Mouse (Mus musculus): ENCODE results near the gene Hexb. TPM values are rescaled to one million over a fixed set of nuclear protein-coding genes. Genes with fewer than 3 reads are reported as not detected.

Gene Hexb
- total and polyA plus RNA-seq, 3 experiments = 31.0 to 75.7 (median 37.9) TPM

GRCm38 (mm10) chr13:97237700-97238099, 39.5 kb upstream of the Hexb start:
- no peaks in the 10 kb centered on the region for H3K79me2 ChIP-seq (replicated peaks; ENCODE audit: control insufficient read depth, extremely low read depth, insufficient read depth, poor library complexity, severe bottlenecking)
- dilution Hi-C loops (cut with MboI; ENCODE audit: extremely low pct_ligation_motif_present, extremely low pct_unique_long_range_greater_than_20kb, low sequenced_read_pairs) (no loop called here), in situ Hi-C loops (cut with MboI; ENCODE audit: low pct_ligation_motif_present, low pct_unique_long_range_greater_than_20kb, low sequenced_read_pairs) (loop anchor here (10.0 kb wide), 1 partner anchor 367 kb away; no protein-coding TSS in a partner anchor)
- no peaks in the 10 kb centered on the region for H3K9me3 ChIP-seq (replicated peaks; ENCODE audit: low read length)
- H3K9ac ChIP-seq (ENCODE audit: insufficient read depth, low read depth) = no peak overlapping the region
- no peak overlapping the region for H3K4me3 ChIP-seq (replicated peaks in 1 of 3; ENCODE audit: low read depth in 2 of 3, low read length in 2 of 3, poor library complexity in 1 of 3)
- DNase-seq (ENCODE audit: extremely low read depth) = no peak
- no peaks in the 10 kb centered on the region for H3K36me3 ChIP-seq (replicated peaks in 1 of 2; ENCODE audit: control insufficient read depth in 1 of 2, insufficient read depth in 1 of 2, low read length in 1 of 2)
- no peak overlapping the region for H3K4me2 ChIP-seq (ENCODE audit: insufficient read depth, low read depth, poor library complexity, severe bottlenecking)
- peaks cover 0 to 16% of the 10 kb centered on the region in 2 experiments; a peak in 2 of 4 replicates for H3K4me1 ChIP-seq (ENCODE audit: control insufficient read depth in 1 of 2, insufficient read depth in 2 of 2)
- TF ChIP-seq ELF1 (IDR thresholded peaks at IDR 0.05; ENCODE audit: low read depth, low read length) (no peak), USF1 (IDR thresholded peaks at IDR 0.05; ENCODE audit: low read depth, low read length) (no peak)
- H3K27ac ChIP-seq (ENCODE audit: insufficient read depth, low read depth) = no peak overlapping the region
- no peaks in the 10 kb centered on the region for H3K27me3 ChIP-seq (replicated peaks)

- no peaks in the 10 kb centered on the region for H3K27me3 ChIP-seq (replicated peaks)
- H3K4me3 ChIP-seq (replicated peaks in 1 of 3; ENCODE audit: low read depth in 2 of 3, low read length in 2 of 3, poor library complexity in 1 of 3) = no peak overlapping the region
- no peak for DNase-seq (ENCODE audit: extremely low read depth)
- H3K4me2 ChIP-seq (ENCODE audit: insufficient read depth, low read depth, poor library complexity, severe bottlenecking) = no peak overlapping the region
- H3K79me2 ChIP-seq (replicated peaks; ENCODE audit: control insufficient read depth, extremely low read depth, insufficient read depth, poor library complexity, severe bottlenecking) = no peaks in the 10 kb centered on the region
- TF ChIP-seq CHD2 (IDR thresholded peaks at IDR 0.05; ENCODE audit: low read length) (no peak), GABPA (IDR thresholded peaks at IDR 0.05; ENCODE audit: insufficient replicate concordance, low read depth, low read length) (no peak), E2F4 (IDR thresholded peaks at IDR 0.05; ENCODE audit: insufficient replicate concordance, low read depth, low read length) (no peak), HCFC1 (IDR thresholded peaks at IDR 0.05; ENCODE audit: low read depth, low read length) (no peak), IRF4 (IDR thresholded peaks at IDR 0.05; ENCODE audit: low read depth, low read length) (no peak), SIN3A (IDR thresholded peaks at IDR 0.05; ENCODE audit: low read length) (no peak), NELFE (IDR thresholded peaks at IDR 0.05; ENCODE audit: low read depth, low read length) (no peak), TBP (conservative IDR thresholded peaks at IDR 0.05; ENCODE audit: low read depth, low read length) (no peak), CTCF (conservative IDR thresholded peaks at IDR 0.05 in 1 of 2, IDR thresholded peaks at IDR 0.05 in 1 of 2; ENCODE audit: low read depth in 2 of 2, low read length in 2 of 2) (no peak), ELF1 (IDR thresholded peaks at IDR 0.05; ENCODE audit: low read depth, low read length) (no peak), MAZ (IDR thresholded peaks at IDR 0.05; ENCODE audit: low read depth, low read length) (no peak), MYC (IDR thresholded peaks at IDR 0.05; ENCODE audit: low read depth, low read length) (no peak)
- no peak overlapping the region for H3K9ac ChIP-seq (ENCODE audit: insufficient read depth, low read depth)
- peaks cover 0 to 12% of the 10 kb centered on the region in 2 experiments; a peak in 2 of 4 replicates for H3K4me1 ChIP-seq (ENCODE audit: control insufficient read depth in 1 of 2, insufficient read depth in 2 of 2)
- in situ Hi-C loops (cut with MboI; ENCODE audit: low pct_ligation_motif_present, low pct_unique_long_range_greater_than_20kb, low sequenced_read_pairs) = loop anchor here (10.0 kb wide), 1 partner anchor 369 kb away; no protein-coding TSS in a partner anchor
- H3K9me3 ChIP-seq (replicated peaks; ENCODE audit: low read length) = no peaks in the 10 kb centered on the region
- dilution Hi-C loops (cut with MboI; ENCODE audit: extremely low pct_ligation_motif_present, extremely low pct_unique_long_range_greater_than_20kb, low sequenced_read_pairs) = no loop called here
- H3K36me3 ChIP-seq (replicated peaks in 1 of 2; ENCODE audit: control insufficient read depth in 1 of 2, insufficient read depth in 1 of 2, low read length in 1 of 2) = peaks cover 0 to 5% of the 10 kb centered on the region in 2 experiments
- no peak overlapping the region for H3K27ac ChIP-seq (ENCODE audit: insufficient read depth, low read depth)
These were observed 37.8 kb upstream of the Hexb start for GRCm38 (mm10) chr13:97235911-97236310.
